Mouse (Mus musculus): ENCODE data around the gene Ptprj. TPM values are rescaled to one million over a fixed set of nuclear protein-coding genes. Genes with fewer than 3 reads are reported as not detected.

The Ptprj gene
- polyA plus RNA-seq, 1 experiment from 2014 or later, result 5.4 TPM

GRCm38 (mm10) chr2:90499002-90499401 lies 81.4 kb downstream of the Ptprj start:
- Histone ChIP-seq H3K27me3 (ENCODE audit: insufficient read depth, low read length) (no peaks in the 10 kb centered on the region), H3K9me3 (ENCODE audit: low read depth, low read length) (no peaks in the 10 kb centered on the region), H3K36me3 (ENCODE audit: insufficient read depth) (no peaks in the 10 kb centered on the region), H3K4me1 (ENCODE audit: insufficient read depth) (no peaks in the 10 kb centered on the region), H3K4me2 (no peak overlapping the region), H3K9ac (no peak overlapping the region), H3K4me3 (ENCODE audit: low read depth, low read length) (no peak overlapping the region), H3K27ac (ENCODE audit: low read depth) (no peak overlapping the region)
- no peak for TF ChIP-seq CTCF (IDR thresholded peaks at IDR 0.05; ENCODE audit: low read depth)
- WGBS, result 81% methylated on average over 1 of the region's 1 CpGs
- no peak for ATAC-seq (ENCODE audit: insufficient read depth)
- no peak for DNase-seq

- peak; percentile 17 for DNase-seq
- H3K4me3 ChIP-seq (ENCODE audit: low read depth, low read length), result no peak overlapping the region
- TF ChIP-seq CTCF (IDR thresholded peaks at IDR 0.05; ENCODE audit: low read depth), result no peak
- no peak overlapping the region for H3K9ac ChIP-seq
- H3K36me3 ChIP-seq (ENCODE audit: insufficient read depth), result no peaks in the 10 kb centered on the region
- no peak overlapping the region for H3K27ac ChIP-seq (ENCODE audit: low read depth)
- no peak overlapping the region for H3K4me2 ChIP-seq
- no peaks in the 10 kb centered on the region for H3K9me3 ChIP-seq (ENCODE audit: low read depth, low read length)
- no peak for ATAC-seq (ENCODE audit: insufficient read depth)
- 52% methylated on average over 3 of the region's 3 CpGs for WGBS
- H3K4me1 ChIP-seq (ENCODE audit: insufficient read depth), result no peaks in the 10 kb centered on the region
- no peaks in the 10 kb centered on the region for H3K27me3 ChIP-seq (ENCODE audit: insufficient read depth, low read length)
These were observed 82.9 kb downstream of the Ptprj start for GRCm38 (mm10) chr2:90497551-90497950.

- no peak for TF ChIP-seq CTCF (IDR thresholded peaks at IDR 0.05; ENCODE audit: low read depth)
- H3K4me2 ChIP-seq, result no peak overlapping the region
- DNase-seq (no peak), ATAC-seq (ENCODE audit: insufficient read depth) (no peak)
- no peak overlapping the region for H3K9ac ChIP-seq
- H3K4me1 ChIP-seq (ENCODE audit: insufficient read depth), result no peaks in the 10 kb centered on the region
- H3K9me3 ChIP-seq (ENCODE audit: low read depth, low read length), result no peaks in the 10 kb centered on the region
- H3K4me3 ChIP-seq (ENCODE audit: low read depth, low read length), result no peak overlapping the region
- no peak overlapping the region for H3K27ac ChIP-seq (ENCODE audit: low read depth)
- no peaks in the 10 kb centered on the region for H3K27me3 ChIP-seq (ENCODE audit: insufficient read depth, low read length)
- H3K36me3 ChIP-seq (ENCODE audit: insufficient read depth), result no peaks in the 10 kb centered on the region
- 81% methylated on average over 5 of the region's 5 CpGs for WGBS
These were observed 83.8 kb downstream of the Ptprj start for GRCm38 (mm10) chr2:90496680-90497074.

GRCm38 (mm10) chr2:90496012-90496679 lies 84.3 kb downstream of the Ptprj start:
- ATAC-seq (ENCODE audit: insufficient read depth), result no peak
- no peak for TF ChIP-seq CTCF (IDR thresholded peaks at IDR 0.05; ENCODE audit: low read depth)
- WGBS, result 78% methylated on average over 4 of the region's 4 CpGs
- no peaks in the 10 kb centered on the region for H3K4me1 ChIP-seq (ENCODE audit: insufficient read depth)
- no peaks in the 10 kb centered on the region for H3K36me3 ChIP-seq (ENCODE audit: insufficient read depth)
- no peak overlapping the region for H3K9ac ChIP-seq
- no peak overlapping the region for H3K4me3 ChIP-seq (ENCODE audit: low read depth, low read length)
- H3K9me3 ChIP-seq (ENCODE audit: low read depth, low read length), result no peaks in the 10 kb centered on the region
- H3K27ac ChIP-seq (ENCODE audit: low read depth), result no peak overlapping the region
- no peak overlapping the region for H3K4me2 ChIP-seq
- no peaks in the 10 kb centered on the region for H3K27me3 ChIP-seq (ENCODE audit: insufficient read depth, low read length)
- DNase-seq, result no peak

- WGBS, result 33% methylated on average over 13 of the region's 13 CpGs
These were observed 90.0 kb downstream of the Ptprj start for GRCm38 (mm10) chr2:90490279-90491046.

GRCm38 (mm10) chr2:90489839-90490238 lies 90.6 kb downstream of the Ptprj start:
- H3K4me3 ChIP-seq (ENCODE audit: low read depth, low read length), result no peak overlapping the region
- H3K27me3 ChIP-seq (ENCODE audit: insufficient read depth, low read length), result no peaks in the 10 kb centered on the region
- 73% methylated on average over 4 of the region's 4 CpGs for WGBS
- TF ChIP-seq CTCF (IDR thresholded peaks at IDR 0.05; ENCODE audit: low read depth), result no peak
- H3K4me2 ChIP-seq, result no peak overlapping the region
- ATAC-seq (ENCODE audit: insufficient read depth) (no peak), DNase-seq (no peak)
- no peaks in the 10 kb centered on the region for H3K9me3 ChIP-seq (ENCODE audit: low read depth, low read length)
- H3K36me3 ChIP-seq (ENCODE audit: insufficient read depth), result no peaks in the 10 kb centered on the region
- no peak overlapping the region for H3K9ac ChIP-seq
- H3K27ac ChIP-seq (ENCODE audit: low read depth), result no peak overlapping the region
- no peaks in the 10 kb centered on the region for H3K4me1 ChIP-seq (ENCODE audit: insufficient read depth)

More at GRCm38 (mm10) chr2:90490279-90491046, 90.0 kb downstream of the Ptprj start:
- H3K36me3 ChIP-seq (ENCODE audit: insufficient read depth), result no peaks in the 10 kb centered on the region
- H3K27ac ChIP-seq (ENCODE audit: low read depth), result no peak overlapping the region
- no peaks in the 10 kb centered on the region for H3K4me1 ChIP-seq (ENCODE audit: insufficient read depth)
- ATAC-seq (ENCODE audit: insufficient read depth) (no peak), DNase-seq (peak; percentile 45)
- H3K27me3 ChIP-seq (ENCODE audit: insufficient read depth, low read length), result no peaks in the 10 kb centered on the region
- H3K9me3 ChIP-seq (ENCODE audit: low read depth, low read length), result no peaks in the 10 kb centered on the region
- H3K4me2 ChIP-seq, result no peak overlapping the region
- H3K9ac ChIP-seq, result no peak overlapping the region
- H3K4me3 ChIP-seq (ENCODE audit: low read depth, low read length), result no peak overlapping the region
- no peak for TF ChIP-seq CTCF (IDR thresholded peaks at IDR 0.05; ENCODE audit: low read depth)

Data from lung, embryonic 14.5 days (tissue).